Mouse (Mus musculus) retina, adult 2 months (tissue): Measurements from ENCODE around the gene Tmem171.

Experiments
- DNase-seq: peaks from one replicate; pipeline ENCODE4 v3.0.0-alpha.2; 2012; ENCODE audit warnings: low read depth, low spot score

The Tmem171 gene

DNA sequence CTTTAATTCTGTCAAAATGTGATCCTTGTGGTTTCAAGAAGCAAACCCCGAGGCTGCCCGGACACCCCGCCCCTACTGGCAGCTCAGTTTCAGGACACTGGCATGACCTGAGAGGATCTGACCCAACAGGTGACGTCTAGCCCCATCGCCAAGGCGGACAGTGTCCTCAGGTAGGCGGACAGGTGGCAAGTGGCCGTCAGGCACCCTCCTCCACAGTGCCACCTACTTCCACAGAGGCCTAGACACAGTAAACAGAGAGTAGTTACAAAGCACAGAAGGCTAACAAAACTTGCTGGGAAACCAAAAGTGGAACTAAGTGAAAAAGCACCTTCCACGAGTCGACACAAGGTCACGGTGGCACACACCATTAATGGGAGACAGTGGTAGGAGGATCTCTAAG, 1.3 kb downstream of the Tmem171 start:
- DNase-seq = no peak

DNA sequence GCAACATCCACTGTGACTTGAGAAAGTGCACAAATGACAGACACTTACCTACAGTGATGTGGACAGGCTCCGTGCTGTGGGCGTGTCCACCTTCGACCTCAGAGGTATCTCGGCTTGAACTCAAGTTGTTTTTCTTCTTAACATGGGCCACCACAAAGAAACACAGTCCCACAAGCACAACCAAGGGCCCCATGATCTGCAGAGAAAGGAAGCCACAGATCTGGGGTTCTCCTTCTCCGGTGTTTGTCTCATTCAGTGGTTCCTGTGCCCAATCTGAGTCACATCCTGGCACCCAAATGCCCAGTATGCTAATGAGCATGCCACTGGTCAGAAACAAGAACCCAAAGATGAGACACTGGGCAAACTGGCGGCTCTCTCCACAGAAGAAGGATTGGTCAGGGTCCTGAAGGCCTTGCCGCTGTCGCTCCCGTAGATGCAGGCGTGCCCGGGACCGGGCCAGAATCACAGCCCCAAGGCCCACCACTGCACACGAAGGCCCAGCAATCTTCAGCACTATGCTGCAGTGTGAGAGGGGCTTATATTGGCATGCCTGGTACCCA, 2.6 kb downstream of the Tmem171 start:
- no peak for DNase-seq

DNA sequence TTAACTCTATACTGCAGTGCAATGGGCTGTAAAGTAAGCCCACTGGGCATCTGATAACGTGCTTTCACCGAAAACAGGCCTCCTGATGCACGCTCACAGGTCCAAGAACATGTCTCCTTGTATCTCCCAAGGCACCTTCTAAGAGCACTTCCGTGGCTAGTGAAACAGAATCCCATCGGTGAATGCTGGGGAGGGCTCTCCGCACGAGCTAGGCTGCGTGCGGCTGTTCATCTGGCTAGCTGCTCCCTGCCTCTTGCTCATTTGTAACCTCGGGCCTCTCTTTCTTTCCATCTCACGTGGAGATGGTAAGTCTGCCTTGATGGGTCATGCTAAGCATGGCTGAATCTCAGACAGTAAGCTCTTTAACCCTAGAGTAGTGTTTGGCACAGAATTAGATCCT, 3.7 kb downstream of the Tmem171 start:
- no peak for DNase-seq

DNA sequence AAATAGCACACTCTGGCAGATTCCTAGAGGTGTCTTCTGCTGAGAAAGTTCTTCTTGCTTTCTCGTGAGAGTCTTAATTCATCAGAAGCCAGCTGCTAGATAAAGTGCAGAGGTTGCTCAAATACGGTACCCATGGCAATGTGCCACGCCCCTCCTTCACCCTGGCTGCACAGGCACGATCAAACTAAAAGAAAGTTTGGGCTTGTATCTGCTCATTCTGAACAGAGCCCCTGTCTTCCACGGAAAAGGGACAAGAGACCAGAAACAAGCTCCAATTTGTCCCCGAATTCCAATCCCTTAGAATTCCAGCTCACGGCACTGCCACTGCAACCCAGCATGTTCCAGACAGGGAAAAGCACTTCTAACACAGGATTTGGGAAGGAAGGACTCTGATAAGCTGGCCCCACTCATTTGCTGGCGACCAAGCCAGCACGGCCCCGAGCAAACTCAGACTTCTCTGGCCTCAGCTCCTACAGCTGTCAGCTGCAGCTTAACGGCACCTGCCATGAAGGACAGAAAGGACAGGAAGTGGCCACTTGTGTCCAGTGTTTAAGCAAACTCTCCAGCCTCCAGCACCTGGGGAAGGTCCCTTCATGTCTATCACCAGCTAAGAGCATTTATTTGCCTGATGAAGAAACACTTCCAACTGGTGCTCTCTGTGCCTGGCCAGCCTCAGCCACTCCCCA, 4.9 kb downstream of the Tmem171 start:
- DNase-seq = no peak

DNA sequence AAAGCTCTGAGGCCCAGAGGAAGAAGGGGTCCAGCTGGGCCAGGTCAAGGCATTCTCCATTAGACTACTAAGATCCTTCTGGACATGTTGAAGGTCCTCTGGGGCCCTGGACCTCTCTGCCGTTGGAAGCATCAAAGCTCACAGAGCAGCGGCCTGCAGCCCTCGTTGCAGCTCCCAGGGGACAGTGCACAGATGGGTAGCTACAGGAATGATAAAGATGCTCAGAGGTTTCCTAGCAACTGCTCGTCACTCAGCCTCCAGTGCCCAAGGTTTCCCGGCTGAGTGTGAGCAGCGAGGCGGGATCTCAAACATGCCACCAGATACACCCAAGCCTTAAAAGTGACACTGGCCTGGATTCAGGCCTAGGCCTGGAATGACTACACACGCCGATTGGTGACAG, 6.7 kb downstream of the Tmem171 start:
- DNase-seq = no peak

DNA sequence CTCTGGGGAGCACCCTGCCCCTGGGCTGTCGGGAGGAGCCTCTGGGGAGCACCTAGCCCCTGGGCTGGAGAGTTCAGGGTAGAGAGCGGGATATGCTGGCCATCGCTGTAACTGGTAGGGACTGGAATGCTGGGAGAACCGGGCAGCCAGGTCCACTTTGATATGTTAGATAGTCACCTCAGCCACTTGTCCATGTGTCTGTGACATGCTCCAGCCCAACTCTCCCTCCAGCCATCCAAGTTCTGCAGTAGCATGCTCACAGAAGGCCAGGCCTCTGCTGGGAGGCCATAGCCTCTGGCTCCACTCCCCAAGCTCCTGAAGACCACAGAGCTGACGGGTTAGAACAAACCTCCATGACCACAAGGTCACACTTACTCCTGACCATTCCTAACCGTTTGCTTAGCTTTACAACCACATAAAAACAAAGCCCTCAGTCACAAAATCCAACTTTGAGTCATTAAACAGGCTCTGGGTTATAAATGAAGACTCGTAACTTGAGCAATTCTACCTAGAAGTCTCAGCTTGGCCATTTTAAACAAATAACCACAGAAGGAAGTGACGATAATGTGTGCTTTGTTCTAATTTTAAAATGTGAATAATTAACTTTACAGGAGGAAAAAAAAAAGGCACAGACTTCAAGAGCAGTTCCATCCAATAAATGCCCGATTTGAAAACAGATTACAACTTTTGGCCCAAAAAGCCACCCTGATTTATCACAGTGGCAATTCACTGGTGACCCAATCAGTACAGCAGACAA, 10.3 kb downstream of the Tmem171 start:
- no peak for DNase-seq

DNA sequence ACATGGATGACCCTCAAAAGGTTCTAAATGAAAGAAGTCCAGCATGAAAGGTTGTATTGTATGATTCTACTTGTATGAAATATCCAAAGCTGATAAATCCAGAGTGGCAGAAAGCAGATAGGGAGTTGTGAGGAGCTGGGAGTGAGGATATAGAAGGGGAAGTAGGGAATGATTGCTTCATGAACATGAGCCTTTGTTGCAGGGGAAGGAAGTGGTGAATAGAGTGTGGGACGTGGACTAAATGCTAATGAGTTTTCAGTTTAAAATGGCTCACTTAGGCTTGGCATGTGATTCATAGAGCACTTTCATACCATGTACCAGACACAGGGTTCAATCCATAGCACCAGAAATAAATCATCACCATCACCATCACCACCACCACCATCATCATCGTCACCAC, 11.2 kb downstream of the Tmem171 start:
- no peak for DNase-seq

DNA sequence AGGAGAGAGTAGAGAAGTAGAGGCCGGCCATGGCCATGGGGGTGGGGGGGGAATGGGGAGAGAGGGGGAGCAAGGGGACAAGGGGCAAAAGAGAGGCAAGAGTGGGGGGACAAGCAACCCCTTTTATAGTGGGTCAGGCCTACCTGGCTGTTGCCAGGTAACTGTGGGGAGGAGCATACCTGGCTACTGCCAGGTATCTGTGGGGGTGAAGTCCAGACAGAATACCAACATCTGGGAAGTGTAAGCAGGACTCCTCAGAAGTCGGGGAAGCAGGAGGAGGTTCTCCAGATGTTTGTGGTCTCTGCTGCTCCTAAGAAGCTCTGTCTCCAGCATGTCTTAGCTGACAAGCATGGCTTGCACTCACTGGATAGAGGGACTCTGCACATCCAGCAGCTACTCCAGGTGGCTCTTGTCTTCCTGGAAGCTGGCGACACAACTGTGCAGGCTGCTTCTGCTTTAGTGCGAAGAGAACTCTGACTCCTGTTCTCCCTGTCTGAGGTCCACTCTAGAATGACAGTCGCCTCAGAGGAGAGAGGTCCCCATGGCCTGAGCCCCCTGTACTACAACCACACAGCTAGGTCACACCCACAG, 14.1 kb downstream of the Tmem171 start:
- no peak for DNase-seq

DNA sequence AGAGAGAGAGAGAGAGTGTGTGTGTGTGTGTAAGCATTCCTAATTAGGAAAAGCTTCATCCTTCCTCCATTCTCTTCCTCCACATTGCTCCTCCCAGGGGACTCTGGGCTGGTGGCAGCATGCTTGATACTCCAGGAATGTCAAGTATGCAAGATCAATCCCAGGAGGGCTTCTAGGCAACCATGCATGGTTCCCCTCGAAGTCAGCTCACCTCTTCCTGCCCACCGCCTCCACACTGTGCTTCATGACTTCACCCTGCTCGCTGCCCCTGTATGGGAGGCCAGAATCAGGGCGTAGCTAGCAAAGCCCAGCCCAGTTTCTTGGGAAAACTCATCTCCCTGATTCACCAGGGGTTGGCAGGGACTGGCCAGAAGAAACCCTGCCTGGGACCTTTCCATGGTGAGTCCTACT, 15.0 kb downstream of the Tmem171 start:
- DNase-seq = no peak

DNA sequence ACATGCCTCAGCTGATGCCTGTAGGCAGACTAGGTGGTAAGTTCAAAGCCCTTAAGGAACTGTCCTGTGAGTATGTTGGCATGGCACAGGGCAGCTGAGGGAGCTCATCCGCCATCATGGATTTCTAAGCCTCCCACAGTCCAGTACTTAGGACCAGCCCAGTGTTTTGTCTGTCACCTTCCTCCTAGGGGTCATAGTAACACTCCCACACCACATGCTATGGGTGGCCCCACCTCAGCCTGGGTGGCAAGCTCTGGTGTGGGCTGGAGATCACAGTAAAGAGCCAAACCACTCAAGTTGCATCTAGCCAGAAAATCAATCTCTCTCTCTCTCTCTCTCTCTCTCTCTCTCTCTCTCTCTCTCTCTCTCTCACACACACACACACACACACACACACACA, 15.4 kb downstream of the Tmem171 start:
- DNase-seq = no peak

DNA sequence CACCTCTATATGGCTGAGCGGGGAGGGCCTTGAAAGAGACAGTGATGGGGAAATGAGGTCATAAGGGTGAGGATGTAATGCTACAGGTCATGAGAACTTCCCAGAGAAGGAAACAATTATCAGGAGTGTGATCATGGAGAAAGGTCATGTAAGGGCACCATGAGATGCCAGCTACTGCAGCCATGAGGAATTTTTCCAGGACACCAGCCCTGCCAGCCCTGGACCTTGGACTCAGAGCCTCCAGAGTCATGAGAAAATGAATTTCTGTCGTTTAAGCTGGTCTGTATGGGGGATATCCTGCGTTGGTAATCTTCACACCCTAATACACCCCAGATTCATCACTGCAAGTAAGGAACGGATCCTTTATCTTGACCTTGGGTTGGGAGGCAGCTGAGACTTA, 20.7 kb downstream of the Tmem171 start:
- no peak for DNase-seq

DNA sequence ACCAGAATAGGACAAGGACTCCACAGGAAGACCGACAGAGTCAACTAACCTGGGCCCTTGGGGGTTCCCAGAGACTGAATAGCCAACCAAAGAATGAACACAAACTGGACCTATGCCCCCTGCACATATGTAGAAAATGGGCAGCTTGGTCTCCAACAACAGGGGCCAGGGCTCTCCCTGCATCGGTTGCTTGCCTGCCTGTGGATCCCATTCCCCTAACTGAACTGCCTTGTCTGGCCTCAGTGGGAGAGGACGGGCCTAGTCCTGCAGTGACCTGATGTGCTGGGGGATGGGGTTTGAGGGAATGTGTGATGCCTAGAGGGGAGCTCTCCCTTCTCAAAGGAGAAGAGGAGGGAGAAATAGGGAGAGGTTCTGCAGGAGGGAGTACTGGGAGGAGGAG, 25.3 kb downstream of the Tmem171 start:
- DNase-seq = no peak

DNA sequence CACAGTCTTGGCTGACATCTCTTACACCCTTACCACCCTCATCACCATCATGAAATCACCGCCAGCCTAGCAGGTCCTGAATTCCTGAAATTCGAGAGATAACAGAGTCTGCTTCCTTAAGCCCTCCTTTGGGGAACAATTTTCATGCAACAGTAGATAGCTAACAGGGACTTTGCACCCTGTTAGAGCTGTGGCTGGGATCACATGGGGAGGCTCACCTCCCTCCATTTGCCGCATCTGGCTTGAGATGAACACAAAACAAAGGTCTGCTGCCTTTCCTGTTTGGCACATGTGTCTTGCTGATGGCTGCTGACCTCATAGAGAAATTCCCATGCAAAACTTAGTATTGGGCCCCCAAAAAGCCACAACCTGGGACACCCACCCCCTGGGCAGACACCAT, 27.3 kb downstream of the Tmem171 start:
- DNase-seq = no peak

DNA sequence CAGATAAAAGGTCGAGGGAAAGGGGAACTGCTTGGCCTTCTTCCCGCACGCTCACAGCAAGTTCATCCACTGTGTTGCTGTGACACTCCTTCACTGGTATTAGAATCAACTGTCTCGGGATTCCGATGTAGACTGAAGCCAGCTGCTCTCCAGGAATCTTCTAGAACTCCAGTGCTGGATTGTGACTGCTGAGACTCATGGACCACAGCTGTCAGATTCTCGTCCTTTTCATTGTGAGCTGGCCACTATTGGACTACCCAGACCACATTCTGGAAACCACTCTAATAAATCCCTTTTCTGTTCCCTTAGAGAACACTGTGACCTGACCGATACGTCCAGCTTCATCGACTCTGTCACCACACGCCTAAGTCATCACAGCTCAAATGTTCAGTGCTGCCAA, 29.4 kb downstream of the Tmem171 start:
- DNase-seq = no peak

DNA sequence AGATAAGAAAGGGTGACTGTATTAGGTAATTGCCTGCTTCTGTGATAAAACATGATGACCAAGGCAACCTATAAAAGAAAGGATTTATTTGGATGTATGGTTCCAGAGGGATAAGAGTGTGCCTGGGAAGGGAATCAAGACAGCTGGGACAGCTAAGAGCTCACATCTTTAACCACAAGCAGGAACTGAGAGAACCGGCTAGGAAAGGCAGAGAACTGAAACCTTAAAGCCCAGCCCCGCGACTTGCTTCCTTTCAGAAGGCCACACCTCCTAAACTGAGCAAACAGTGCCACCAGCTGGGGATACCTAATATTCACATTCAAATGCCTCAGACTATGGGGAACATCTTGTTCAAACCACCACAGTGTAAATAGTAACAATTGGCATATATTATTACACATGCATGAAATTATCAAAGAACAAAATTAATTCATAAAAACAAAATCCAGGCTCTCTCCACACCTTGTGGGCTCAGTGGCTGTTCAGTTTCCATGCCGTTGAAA, 32.4 kb downstream of the Tmem171 start:
- DNase-seq = no peak

DNA sequence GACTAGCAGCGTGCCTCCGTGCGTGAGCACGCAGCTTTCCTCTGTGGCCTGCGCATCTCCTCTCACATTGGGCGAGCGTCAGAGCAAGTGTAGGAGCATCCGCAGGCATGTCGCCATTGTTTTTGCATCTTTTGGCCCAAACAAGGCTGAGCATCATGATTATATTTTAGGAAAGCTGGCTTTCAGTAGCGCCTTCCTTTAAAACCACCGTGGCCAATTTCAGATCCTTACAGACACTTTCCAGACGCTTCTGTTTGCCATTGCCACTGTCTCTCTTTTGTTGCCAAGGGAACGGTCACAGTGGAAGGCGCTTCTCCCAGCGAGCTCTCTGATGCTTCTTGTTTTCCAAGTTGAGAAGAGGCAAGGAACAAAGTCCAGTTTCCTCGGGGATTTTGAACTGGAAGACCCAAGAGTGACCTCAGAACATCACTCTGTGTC, 38.6 kb downstream of the Tmem171 start:
- no peak for DNase-seq

DNA sequence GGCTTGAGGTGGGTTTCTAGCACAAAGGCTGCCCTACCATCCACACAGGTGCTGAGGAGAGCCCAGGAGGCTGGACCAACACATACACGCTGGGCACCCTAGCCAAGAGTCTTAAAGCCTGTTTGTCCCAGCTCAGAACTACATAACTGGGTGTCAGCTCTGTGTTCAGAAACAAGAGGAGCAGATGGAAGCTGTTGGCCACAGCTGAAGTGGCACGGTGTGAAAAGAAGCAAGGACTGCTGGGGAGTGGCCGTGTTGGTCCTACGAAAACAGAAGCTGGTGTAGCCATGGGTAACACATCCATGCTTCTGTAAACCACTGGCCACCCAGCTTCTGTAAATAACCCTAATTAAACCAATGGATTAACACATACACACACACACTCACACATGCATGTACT, 39.3 kb downstream of the Tmem171 start:
- DNase-seq = no peak

DNA sequence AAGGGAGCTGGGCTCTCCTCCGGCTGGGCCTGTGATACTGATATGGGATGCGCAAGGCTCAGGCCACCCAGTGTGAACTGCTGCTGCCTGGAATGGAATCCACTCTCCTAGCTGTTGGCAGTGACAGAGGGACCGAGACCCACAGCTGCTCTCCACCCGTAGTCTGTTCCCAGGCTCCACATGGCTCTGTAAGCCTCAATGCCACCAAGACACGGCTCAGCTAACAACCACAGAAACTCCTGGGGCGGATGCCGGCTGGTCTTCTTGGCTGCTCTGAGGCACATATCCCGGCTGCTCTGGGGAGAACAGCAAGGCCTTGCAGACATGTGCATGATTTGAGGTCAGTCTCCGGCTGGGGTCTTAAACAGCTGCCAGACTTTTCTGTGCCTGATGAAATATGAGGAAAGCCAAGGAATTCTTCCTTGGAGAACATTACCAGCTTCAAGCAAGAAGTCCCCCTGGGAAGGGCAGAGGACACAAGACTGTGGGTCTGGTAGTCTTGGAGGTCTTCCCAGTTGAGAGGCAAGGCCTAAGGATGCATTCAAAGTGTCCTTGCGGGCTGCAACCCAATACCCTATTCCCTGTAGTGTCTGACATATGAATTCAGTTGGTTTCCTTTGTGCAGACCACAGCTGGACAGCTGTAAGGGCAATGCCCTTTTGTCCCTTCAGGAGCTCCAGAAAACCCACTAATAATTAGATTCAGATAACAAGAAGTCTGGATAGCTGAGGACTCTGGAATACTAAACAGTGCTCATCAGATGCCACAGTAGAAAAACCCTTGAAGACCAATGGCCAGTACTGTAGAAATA, 40.3 kb downstream of the Tmem171 start:
- DNase-seq = no peak

DNA sequence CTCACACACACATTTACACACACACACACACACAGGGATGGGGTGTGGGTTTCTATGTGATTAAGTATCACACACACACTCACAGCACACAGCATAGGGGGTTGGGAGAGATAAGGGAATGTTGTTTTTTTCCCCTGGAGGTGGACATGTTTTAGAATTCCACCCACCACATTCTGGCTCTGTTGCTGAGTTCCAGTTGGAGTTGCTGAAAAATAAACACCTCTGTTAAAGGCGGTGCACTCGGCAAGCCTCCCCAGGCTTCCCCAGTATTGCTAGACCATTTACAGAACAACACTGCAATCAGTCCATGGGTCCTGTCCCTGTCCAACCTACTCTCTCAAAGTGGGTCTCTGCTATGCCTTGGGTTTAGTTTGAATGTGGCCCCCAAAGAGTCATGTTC, 42.4 kb downstream of the Tmem171 start:
- no peak for DNase-seq

DNA sequence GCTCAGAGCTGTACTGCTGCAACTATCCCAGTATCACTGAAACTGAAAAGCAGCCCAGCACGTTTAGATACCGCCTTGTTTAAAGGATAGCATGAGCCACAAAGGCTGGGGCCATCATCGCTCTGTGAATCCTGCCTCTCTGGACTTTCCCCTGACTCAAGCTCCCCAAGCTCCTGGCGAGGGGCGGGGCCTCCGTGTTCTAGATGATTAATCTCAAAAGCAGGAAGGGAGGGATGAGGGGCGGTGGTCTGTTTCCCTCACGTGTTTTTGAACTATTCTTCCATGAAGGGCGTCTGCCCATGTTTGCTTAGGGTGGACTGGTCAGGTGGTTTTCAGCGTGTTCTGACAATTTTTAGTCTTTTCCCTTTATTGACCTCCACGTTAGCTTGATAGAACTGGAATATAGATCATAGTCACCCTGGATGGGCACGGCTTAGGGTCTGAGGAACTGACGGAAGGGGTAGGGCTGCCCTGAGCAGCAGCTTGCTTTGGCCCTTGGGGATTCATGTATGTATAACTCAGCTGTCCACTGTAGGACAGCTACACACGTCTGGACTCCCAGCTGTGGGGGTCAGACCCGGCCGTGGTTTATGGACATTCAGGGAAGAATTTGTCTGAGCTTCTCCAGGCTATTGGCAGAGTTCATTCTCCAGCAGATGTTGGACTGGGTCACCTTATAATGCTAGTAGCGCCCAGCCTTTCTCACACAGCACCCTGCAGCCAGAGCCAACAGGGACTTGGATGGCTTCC, 43.2 kb downstream of the Tmem171 start:
- DNase-seq = no peak
